Mouse (Mus musculus) forebrain, embryonic 11.5 days (tissue): ENCODE data around the gene Brwd1. TPM values are rescaled to one million over a fixed set of nuclear protein-coding genes. Genes with fewer than 3 reads are reported as not detected.

ENCODE experiments used
- microRNA-seq: library from miRNA; unstranded; fragments of <30 nt; microRNA quantifications from one replicate; pipeline ENCODE4, GENCODE M21; 2016; ENCODE audit not compliant: insufficient number of aligned reads
- polyA plus RNA-seq: library from polyadenylated mRNA; unstranded; fragments of >200 nt; fragmentation: Nextera tagmentation; extraction: Ambion mirVana; gene quantifications from 2 replicates; pipeline ENCODE4 v1.2.1, GENCODE M21; 2014

Gene Brwd1
- polyA plus RNA-seq, 1 experiment from 2014 or later = 192 TPM

Small RNA genes lying within 50 kb of the gene (microRNA-seq; reads per million reads assigned to microRNA genes)
- not detected for gene Gm27833

Other genes with a start within 250 kb of the Brwd1 start
- gene Psmg1, start 91.6 kb downstream of the Brwd1 start, polyA plus RNA-seq = 98.2 and 101 TPM in 2 replicates
- gene Hmgn1, start 45.2 kb upstream of the Brwd1 start, polyA plus RNA-seq = 882 and 935 TPM in 2 replicates
- gene Wrb, start 62.9 kb upstream of the Brwd1 start, polyA plus RNA-seq = 122 and 123 TPM in 2 replicates
- 1.2 TPM in 2 replicates for gene Lca5l, start 109.7 kb upstream of the Brwd1 start, polyA plus RNA-seq
- gene Sh3bgr, start 117.9 kb upstream of the Brwd1 start, polyA plus RNA-seq = 0.76 and 1.3 TPM in 2 replicates
- 0.19 and 0.41 TPM in 2 replicates for gene B3galt5, start 153.3 kb upstream of the Brwd1 start, polyA plus RNA-seq